Mouse (Mus musculus) adrenal gland, adult 10 weeks (tissue): ENCODE data around the gene Apbb1. TPM values are rescaled to one million over a fixed set of nuclear protein-coding genes. Genes with fewer than 3 reads are reported as not detected.

Experiments
- polyA plus RNA-seq: library from polyadenylated mRNA; stranded (reverse); fragments of 350-450 nt; fragmentation: Illumina TruSeq; extraction: RNeasy Lipid Tissue Mini Kit (QIAGEN cat#74804); gene quantifications from one replicate; pipeline ENCODE4 v1.2.3, GENCODE M21; 2014; ENCODE audit warnings: low read depth, low replicate concordance

The Apbb1 gene
- polyA plus RNA-seq: 1.4 TPM

DNA sequence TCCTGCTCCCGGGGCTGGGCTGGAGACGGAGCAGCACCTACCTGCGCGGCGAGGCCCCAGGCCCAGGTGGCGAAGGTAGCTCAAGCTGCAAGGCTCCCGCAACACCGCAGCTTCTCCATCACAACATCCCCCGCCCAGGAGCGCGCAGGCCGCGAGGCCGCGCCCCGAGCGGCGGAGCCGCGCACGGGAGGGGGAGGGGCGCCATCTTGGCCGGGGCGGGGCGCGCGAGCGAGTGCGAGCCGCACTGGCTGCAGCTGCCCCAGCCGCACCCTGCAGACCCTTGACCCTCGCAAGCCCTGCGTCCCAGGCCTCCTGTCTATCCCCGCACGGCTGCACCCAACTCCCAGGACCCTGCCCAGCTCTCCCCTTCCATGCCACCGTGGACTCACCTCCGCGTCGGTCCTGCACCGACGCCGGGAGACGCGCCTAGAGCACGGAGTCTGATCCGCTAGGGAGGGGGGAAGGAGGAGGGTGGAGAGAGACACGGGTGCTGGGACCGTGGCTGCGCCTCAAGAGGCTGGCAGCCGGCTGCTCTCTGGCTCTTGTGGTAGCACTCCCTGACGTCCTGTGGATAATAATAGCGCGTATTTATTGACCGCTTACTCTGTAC, at the start of gene Apbb1:
Gene Apbb1 (minus strand): TSS at position 560 of the 610 bp plus-strand sequence.

DNA sequence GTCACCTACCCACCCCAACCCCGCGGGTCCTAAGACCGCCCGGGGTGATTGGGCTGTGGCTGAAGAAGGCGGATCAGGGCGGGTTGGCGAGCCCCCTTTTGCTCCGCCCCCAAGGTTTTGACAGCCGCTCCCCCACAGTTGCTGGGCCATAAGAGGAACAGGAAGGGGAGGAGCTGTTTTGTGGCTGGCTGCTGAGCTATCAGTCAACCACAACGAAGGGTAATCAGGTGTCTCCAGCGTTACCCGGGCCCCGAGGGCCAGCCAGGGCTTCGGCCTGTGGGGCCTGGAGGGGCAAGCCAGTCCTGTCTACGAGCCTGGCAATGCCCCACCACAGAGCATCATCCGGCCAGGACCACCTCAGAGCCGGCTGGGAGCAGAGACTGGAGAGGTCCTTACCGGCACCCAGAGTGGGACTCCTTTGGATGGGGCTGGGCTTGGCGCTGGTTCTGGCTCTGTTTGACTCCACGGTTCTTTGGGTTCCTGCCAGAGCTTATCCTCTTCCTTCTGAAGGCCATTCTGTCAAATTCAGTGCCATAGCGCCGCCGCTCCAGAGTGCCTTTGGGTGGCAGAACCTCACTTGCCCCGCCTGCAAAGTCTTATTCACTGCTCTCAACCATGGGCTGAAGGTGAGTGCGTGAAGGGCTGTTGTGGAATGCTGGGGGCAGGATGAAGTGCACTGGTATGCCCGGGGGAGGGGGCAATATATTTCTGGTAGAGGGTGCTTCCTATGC, 27.1 kb downstream of the Apbb1 start, which contains the start of gene Smpd1:
Gene Smpd1 (plus strand): TSS at position 149 of the 731 bp plus-strand sequence.

Other genes with a start within 250 kb of the Apbb1 start
- not detected for gene Olfr690, start 247.5 kb downstream of the Apbb1 start, polyA plus RNA-seq
- gene Olfr691, start 239.4 kb downstream of the Apbb1 start, polyA plus RNA-seq: not detected
- not detected for gene Olfr692, start 213.4 kb downstream of the Apbb1 start, polyA plus RNA-seq
- gene Gm5901, start 206.6 kb downstream of the Apbb1 start, polyA plus RNA-seq: not detected
- 10.6 TPM for gene Fam160a2, start 181.6 kb downstream of the Apbb1 start, polyA plus RNA-seq
- not detected for gene Cnga4, start 177.1 kb downstream of the Apbb1 start, polyA plus RNA-seq
- not detected for gene Cckbr, start 155.9 kb downstream of the Apbb1 start, polyA plus RNA-seq
- gene Cavin3, start 99.4 kb downstream of the Apbb1 start, polyA plus RNA-seq: 16.9 TPM
- 5.8 TPM for gene Smpd1, start 27.3 kb downstream of the Apbb1 start, polyA plus RNA-seq
- not detected for gene Hpx, start 18.5 kb upstream of the Apbb1 start, polyA plus RNA-seq
- 5.9 TPM for gene Trim3, start 51.9 kb upstream of the Apbb1 start, polyA plus RNA-seq
- 47.9 TPM for gene Timm10b, start 58.4 kb upstream of the Apbb1 start, polyA plus RNA-seq
- gene Arfip2, start 58.8 kb upstream of the Apbb1 start, polyA plus RNA-seq: 12.3 TPM
- 1.3 TPM for gene Gm45799, start 58.9 kb upstream of the Apbb1 start, polyA plus RNA-seq
- 1.7 TPM for gene Dnhd1, start 69.2 kb upstream of the Apbb1 start, polyA plus RNA-seq
- gene Ilk, start 154.9 kb upstream of the Apbb1 start, polyA plus RNA-seq: 41.2 TPM
- gene Rrp8, start 155.7 kb upstream of the Apbb1 start, polyA plus RNA-seq: 24.5 TPM
- gene Taf10, start 162.7 kb upstream of the Apbb1 start, polyA plus RNA-seq: 11.1 TPM
- 145 TPM for gene Tpp1, start 170.6 kb upstream of the Apbb1 start, polyA plus RNA-seq
- 0.17 TPM for gene Dchs1, start 206.0 kb upstream of the Apbb1 start, polyA plus RNA-seq
- 15.7 TPM for gene Mrpl17, start 229.4 kb upstream of the Apbb1 start, polyA plus RNA-seq